Mouse (Mus musculus) G1E (cell line): ENCODE results near the gene Wdr48. TPM values are rescaled to one million over a fixed set of nuclear protein-coding genes. Genes with fewer than 3 reads are reported as not detected.

ENCODE experiments used
- ATAC-seq: 2 replicates; pipeline ENCODE4 v1.8.0; 2016; ENCODE audit warnings: mild to moderate bottlenecking; ENCODE audit not compliant: insufficient number of reproducible peaks, poor library complexity, low FRiP score, severe bottlenecking; ENCODE audit errors: extremely low read depth
- DNase-seq: peaks from one replicate; pipeline ENCODE4 v3.0.0; 2012; ENCODE audit warnings: low spot score
- H3K27me3 ChIP-seq: 2 replicates; pipeline ENCODE4 v1.6.1; 2012; ENCODE audit warnings: mild to moderate bottlenecking, low read length, inconsistent platforms; ENCODE audit not compliant: insufficient read depth
- H3K36me3 ChIP-seq: replicated peaks from 2 replicates; pipeline ENCODE3; 2012; ENCODE audit warnings: mild to moderate bottlenecking, inconsistent platforms
- H3K4me1 ChIP-seq: 2 replicates; pipeline ENCODE4 v1.6.1; 2012; ENCODE audit warnings: low read depth, low read length, inconsistent platforms, mixed read lengths; ENCODE audit not compliant: insufficient read depth
- H3K4me3 ChIP-seq: 2 replicates; pipeline ENCODE4 v1.5.1; 2012; ENCODE audit warnings: low read depth, mild to moderate bottlenecking, inconsistent platforms, low read length, moderate library complexity, mixed read lengths
- H3K9me3 ChIP-seq: replicated peaks from 2 replicates; pipeline ENCODE4 v1.6.1; 2012; ENCODE audit warnings: inconsistent platforms
- CTCF ChIP-seq: IDR thresholded peaks from 2 replicates; pipeline ENCODE4 v1.5.1; 2012; ENCODE audit warnings: low read depth, low read length, inconsistent platforms, mixed read lengths
- GATA1 ChIP-seq: IDR thresholded peaks from 2 replicates; pipeline ENCODE4 v1.6.1; 2012; ENCODE audit warnings: borderline replicate concordance, low read length, inconsistent platforms, mixed read lengths
- GATA2 ChIP-seq: IDR thresholded peaks from 2 replicates; pipeline ENCODE4 v1.6.1; 2012; ENCODE audit warnings: low read depth, low read length, inconsistent platforms, borderline replicate concordance
- POLR2AphosphoS5 ChIP-seq: IDR thresholded peaks from 2 replicates; pipeline ENCODE4 v1.6.1; 2012; ENCODE audit warnings: low read depth, low read length, inconsistent platforms; ENCODE audit not compliant: insufficient replicate concordance
- TAL1 ChIP-seq: conservative IDR thresholded peaks from 2 replicates; pipeline ENCODE4 v1.6.1; 2012; ENCODE audit warnings: low read depth, low read length, inconsistent platforms, mixed read lengths
- polyA plus RNA-seq: library from polyadenylated mRNA; stranded (reverse); fragments of >175 nt; gene quantifications from 2 replicates; pipeline ENCODE4 v1.2.3, GENCODE M21; 2012
- total RNA-seq, 2 experiments: library from RNA; stranded (forward) in 1 of 2; stranded (reverse) in 1 of 2; fragments of 200-1000 nt in 1 of 2; fragments of >200 nt in 1 of 2; fragmentation: Nextera tagmentation in 1 of 2; gene quantifications; 2 replicates each; pipeline ENCODE4 v1.2.3; 2014 to 2017

The Wdr48 gene
- total and polyA plus RNA-seq, 3 experiments: 14.5 to 99.9 (median 55.1) TPM

DNA sequence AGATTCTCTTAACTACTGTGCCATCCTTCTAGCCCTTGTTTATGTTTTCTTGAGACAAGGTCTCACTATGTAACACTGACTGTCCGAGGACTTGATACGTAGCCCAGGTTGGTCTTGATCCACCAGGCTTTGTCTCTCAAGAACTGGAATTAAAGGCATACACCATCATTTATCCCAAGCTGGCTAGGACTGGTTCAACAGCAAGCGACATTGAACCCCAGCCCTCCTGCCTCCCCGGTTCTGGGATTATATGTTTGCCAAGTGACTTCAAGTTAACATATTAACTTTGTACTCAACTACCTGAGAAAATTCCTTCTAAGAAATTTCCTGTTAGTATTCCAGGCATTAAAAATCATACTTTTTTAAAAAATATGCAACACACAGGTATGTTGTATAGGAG is 80.6 kb downstream of the Wdr48 start:
- H3K36me3 ChIP-seq: peaks cover 66% of the 10 kb centered on the region
- DNase-seq: no peak
- no peak overlapping the region for H3K4me3 ChIP-seq
- peaks cover 52% of the 10 kb centered on the region for H3K4me1 ChIP-seq
- ATAC-seq: no peak
- TF ChIP-seq POLR2AphosphoS5 (no peak), GATA1 (no peak), TAL1 (no peak), GATA2 (no peak), CTCF (no peak)
- H3K9me3 ChIP-seq: peaks cover 4% of the 10 kb centered on the region; the same call in 1 of the 2 replicates
- H3K27me3 ChIP-seq: no peaks in the 10 kb centered on the region

Other genes with a start within 250 kb of the Wdr48 start
- not detected in 2 replicates for gene Scn10a, start 175.6 kb upstream of the Wdr48 start, total RNA-seq (2014; fragmentation: Nextera tagmentation)
- 0.06 and 0.11 TPM in 2 replicates for gene Scn10a, start 175.6 kb upstream of the Wdr48 start, total RNA-seq (2017)
- gene Scn10a, start 175.6 kb upstream of the Wdr48 start, polyA plus RNA-seq: not detected in 2 replicates
- gene Scn11a, start 69.4 kb upstream of the Wdr48 start, total RNA-seq (2014; fragmentation: Nextera tagmentation): not detected in 2 replicates
- gene Scn11a, start 69.4 kb upstream of the Wdr48 start, total RNA-seq (2017): under 0.01 and 0.06 TPM in 2 replicates
- gene Scn11a, start 69.4 kb upstream of the Wdr48 start, polyA plus RNA-seq: not detected in 2 replicates
- 9.7 and 11.0 TPM in 2 replicates for gene Gorasp1, start 42.7 kb downstream of the Wdr48 start, total RNA-seq (2014; fragmentation: Nextera tagmentation)
- 4.8 and 7.4 TPM in 2 replicates for gene Gorasp1, start 42.7 kb downstream of the Wdr48 start, total RNA-seq (2017)
- gene Gorasp1, start 42.7 kb downstream of the Wdr48 start, polyA plus RNA-seq: 15.4 and 18.3 TPM in 2 replicates
- not detected in 2 replicates for gene Ttc21a, start 42.7 kb downstream of the Wdr48 start, total RNA-seq (2014; fragmentation: Nextera tagmentation)
- 0.17 and 0.38 TPM in 2 replicates for gene Ttc21a, start 42.7 kb downstream of the Wdr48 start, total RNA-seq (2017)
- 0.02 and 0.06 TPM in 2 replicates for gene Ttc21a, start 42.7 kb downstream of the Wdr48 start, polyA plus RNA-seq
- gene Csrnp1, start 89.8 kb downstream of the Wdr48 start, total RNA-seq (2014; fragmentation: Nextera tagmentation): 17.0 and 26.5 TPM in 2 replicates
- gene Csrnp1, start 89.8 kb downstream of the Wdr48 start, total RNA-seq (2017): 17.3 and 19.9 TPM in 2 replicates
- 35.0 and 44.1 TPM in 2 replicates for gene Csrnp1, start 89.8 kb downstream of the Wdr48 start, polyA plus RNA-seq
- not detected in 2 replicates for gene Xirp1, start 128.7 kb downstream of the Wdr48 start, total RNA-seq (2014; fragmentation: Nextera tagmentation)
- gene Xirp1, start 128.7 kb downstream of the Wdr48 start, total RNA-seq (2017): 0.05 and 0.06 TPM in 2 replicates
- gene Xirp1, start 128.7 kb downstream of the Wdr48 start, polyA plus RNA-seq: not detected in 2 replicates
- gene Cx3cr1, start 175.0 kb downstream of the Wdr48 start, total RNA-seq (2014; fragmentation: Nextera tagmentation): not detected in 2 replicates
- gene Cx3cr1, start 175.0 kb downstream of the Wdr48 start, total RNA-seq (2017): 0.22 TPM in 1 of 2 replicates, not detected in the other
- not detected in 2 replicates for gene Cx3cr1, start 175.0 kb downstream of the Wdr48 start, polyA plus RNA-seq
- not detected in 2 replicates for gene Ccr8, start 197.2 kb downstream of the Wdr48 start, total RNA-seq (2014; fragmentation: Nextera tagmentation)
- not detected in 2 replicates for gene Ccr8, start 197.2 kb downstream of the Wdr48 start, total RNA-seq (2017)
- gene Ccr8, start 197.2 kb downstream of the Wdr48 start, polyA plus RNA-seq: not detected in 2 replicates
- gene Slc25a38, start 215.5 kb downstream of the Wdr48 start, total RNA-seq (2014; fragmentation: Nextera tagmentation): 56.2 and 59.8 TPM in 2 replicates
- gene Slc25a38, start 215.5 kb downstream of the Wdr48 start, total RNA-seq (2017): 39.1 and 44.2 TPM in 2 replicates
- 38.8 and 51.2 TPM in 2 replicates for gene Slc25a38, start 215.5 kb downstream of the Wdr48 start, polyA plus RNA-seq
- gene Rpsa, start 232.8 kb downstream of the Wdr48 start, total RNA-seq (2014; fragmentation: Nextera tagmentation): 4,941 and 5,512 TPM in 2 replicates
- 6,009 and 6,679 TPM in 2 replicates for gene Rpsa, start 232.8 kb downstream of the Wdr48 start, total RNA-seq (2017)
- gene Rpsa, start 232.8 kb downstream of the Wdr48 start, polyA plus RNA-seq: 3,654 and 17,705 TPM in 2 replicates